Mouse (Mus musculus): ENCODE measurements at regions not wholly inside any gene's neighbourhood (a gene's known extent, or its start where the extent isn't known, plus 50 kb on each side); places are given as distances from the start of the nearest gene placed in this dataset.
"Not testable (repeated sequence)": the region's sequence is repeated elsewhere in the genome, so short reads cannot be mapped to it uniquely, and the experiment has no call there.

GRCm38 (mm10) chr17:85858516-85858915 is 170.4 kb upstream of the Six2 start:
- Histone ChIP-seq H3K27ac (no peak overlapping the region), H3K4me2 (peak overlapping the region; percentile 46), H3K9ac (no peak overlapping the region), H3K27me3 (no peaks in the 10 kb centered on the region), H3K9me3 (no peaks in the 10 kb centered on the region), H3K4me3 (replicated peaks) (no peak overlapping the region), H3K4me1 (peaks cover 14% of the 10 kb centered on the region), H3K36me3 (replicated peaks) (no peaks in the 10 kb centered on the region)
- 0 out of 2 replicates have a peak, but pooled peaks have one; percentile 36 for ATAC-seq (ENCODE audit: low FRiP score)
- 80% methylated on average over 2 of the region's 2 CpGs for WGBS

DNA sequence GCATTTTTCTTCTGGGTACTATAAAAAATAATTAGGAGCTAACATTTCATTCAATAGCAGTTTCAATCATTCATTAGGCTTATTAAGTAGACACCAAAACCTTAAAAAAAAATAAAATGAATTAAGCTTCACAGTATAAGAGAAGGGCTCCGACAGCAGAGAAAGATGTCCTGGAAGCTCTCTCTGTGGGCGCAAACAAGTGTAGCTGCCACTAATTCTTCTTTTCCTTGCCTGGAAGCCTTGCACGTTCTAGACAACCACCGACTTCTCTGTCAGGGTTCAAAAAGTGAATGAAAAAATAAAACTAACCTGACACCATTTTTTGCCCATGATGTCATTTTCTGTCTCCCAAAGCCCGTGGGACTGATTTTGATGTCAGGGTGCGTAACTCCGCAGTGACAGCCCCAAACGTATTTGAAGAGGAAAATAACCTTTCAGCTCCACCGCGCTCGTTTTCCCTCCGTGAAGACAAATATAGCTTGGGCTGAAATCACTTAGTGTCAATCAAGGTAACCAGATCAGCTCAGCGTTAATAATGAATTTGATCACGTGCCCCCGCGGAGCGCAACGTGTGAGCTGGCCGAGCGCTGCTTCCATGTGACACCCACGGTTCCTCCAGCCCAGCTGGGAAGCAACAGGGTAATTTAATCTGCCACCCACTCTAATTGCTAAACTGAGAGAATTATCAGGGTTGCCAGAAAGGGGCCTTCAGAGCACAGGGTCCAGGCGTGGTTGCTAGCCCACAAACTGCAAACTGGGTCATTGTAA is 169.8 kb upstream of the Six2 start:
- Histone ChIP-seq H3K27me3 (no peaks in the 10 kb centered on the region), H3K9me3 (no peaks in the 10 kb centered on the region), H3K27ac (0 out of 2 replicates have a peak overlapping the region, but pooled peaks have one; percentile 14), H3K4me3 (replicated peaks) (peak overlapping the region; percentile 16), H3K9ac (no peak overlapping the region), H3K4me1 (peaks cover 14% of the 10 kb centered on the region), H3K36me3 (replicated peaks) (no peaks in the 10 kb centered on the region), H3K4me2 (peak overlapping the region; percentile 46)
- ATAC-seq (ENCODE audit: low FRiP score), result peak; percentile 92
- 11% methylated on average over 22 of the region's 22 CpGs for WGBS

GRCm38 (mm10) chr17:85856894-85857293 is 168.8 kb upstream of the Six2 start:
- H3K4me1 ChIP-seq, result peaks cover 14% of the 10 kb centered on the region
- not testable (repeated sequence) for H3K4me2 ChIP-seq; H3K9ac ChIP-seq; H3K36me3 ChIP-seq (replicated peaks); ATAC-seq (ENCODE audit: low FRiP score); H3K27ac ChIP-seq; H3K4me3 ChIP-seq (replicated peaks); H3K27me3 ChIP-seq; H3K9me3 ChIP-seq
- WGBS, result 18% methylated on average over 4 of the region's 5 CpGs

DNA sequence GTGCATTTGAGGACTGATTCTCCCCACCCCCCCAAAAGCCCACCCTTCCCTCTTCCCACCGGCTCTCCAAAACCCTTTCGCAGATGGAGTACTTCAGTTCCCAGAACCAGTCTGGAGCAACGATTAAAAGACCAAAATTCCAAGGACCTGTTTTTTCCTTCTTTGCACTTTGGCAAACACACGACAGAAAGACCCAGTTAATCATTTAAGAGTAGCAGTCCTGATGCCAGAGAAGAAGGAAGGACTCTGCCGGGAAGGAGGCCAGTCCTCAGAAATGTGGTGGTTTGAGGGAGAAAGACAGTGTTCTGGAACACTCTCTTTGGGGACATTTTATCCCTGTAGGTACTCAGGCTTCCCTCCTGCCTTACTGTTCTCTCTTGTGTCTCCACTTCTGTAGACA is 165.1 kb upstream of the Six2 start:
- Histone ChIP-seq H3K4me2 (no peak overlapping the region), H3K36me3 (replicated peaks) (no peaks in the 10 kb centered on the region), H3K9me3 (no peaks in the 10 kb centered on the region), H3K27me3 (no peaks in the 10 kb centered on the region), H3K27ac (no peak overlapping the region), H3K4me3 (replicated peaks) (no peak overlapping the region), H3K9ac (no peak overlapping the region), H3K4me1 (peaks cover 7% of the 10 kb centered on the region)
- 87% methylated on average over 5 of the region's 5 CpGs for WGBS
- ATAC-seq (ENCODE audit: low FRiP score), result no peak

DNA sequence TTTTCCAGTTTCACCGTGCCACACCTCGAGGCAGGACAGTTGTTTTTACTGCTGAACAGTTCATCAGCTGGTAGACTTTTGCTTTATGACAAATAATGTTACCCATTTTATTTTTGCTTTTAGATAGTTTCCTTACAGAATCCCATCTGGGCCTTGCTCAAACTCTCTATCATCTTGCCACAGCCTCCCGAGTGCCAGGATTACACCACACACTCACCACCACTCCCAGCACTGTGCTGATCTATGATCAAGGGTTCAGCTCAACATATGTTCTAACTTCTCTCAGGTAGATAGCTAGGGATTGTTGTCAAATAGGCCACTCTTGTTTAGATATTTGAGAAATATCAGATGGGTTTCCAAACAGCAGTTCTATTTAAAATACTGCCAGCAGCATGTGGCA is 160.5 kb upstream of the Six2 start:
- WGBS, result 92% methylated on average over 3 of the region's 3 CpGs
- no peaks in the 10 kb centered on the region for H3K27me3 ChIP-seq
- ATAC-seq (ENCODE audit: low FRiP score), result no peak
- no peak overlapping the region for H3K9ac ChIP-seq
- no peak overlapping the region for H3K4me3 ChIP-seq (replicated peaks)
- H3K27ac ChIP-seq, result no peak overlapping the region
- H3K36me3 ChIP-seq (replicated peaks), result no peaks in the 10 kb centered on the region
- no peak overlapping the region for H3K4me2 ChIP-seq
- H3K4me1 ChIP-seq, result no peaks in the 10 kb centered on the region
- no peaks in the 10 kb centered on the region for H3K9me3 ChIP-seq

DNA sequence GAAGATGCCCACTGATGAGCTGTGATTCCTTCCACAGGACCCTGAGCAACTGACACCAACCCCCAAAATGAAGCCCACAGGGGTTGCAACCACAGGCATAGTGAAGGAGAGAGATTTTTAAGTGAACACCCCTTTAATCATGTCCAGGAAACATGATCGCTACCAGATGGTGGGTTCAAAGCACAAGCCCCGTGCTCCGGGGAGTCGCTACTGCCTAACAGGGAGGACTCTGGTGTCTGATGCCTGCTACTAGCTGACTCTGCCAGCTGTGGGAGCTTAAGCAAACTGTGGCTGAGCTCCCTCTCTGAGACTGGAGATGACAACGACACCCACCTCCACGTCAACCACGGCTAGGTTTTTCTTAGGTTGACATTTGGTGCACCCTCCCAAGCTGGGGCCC is 159.7 kb upstream of the Six2 start:
- no peak overlapping the region for H3K4me3 ChIP-seq (replicated peaks)
- no peaks in the 10 kb centered on the region for H3K27me3 ChIP-seq
- H3K4me1 ChIP-seq, result no peaks in the 10 kb centered on the region
- no peak overlapping the region for H3K4me2 ChIP-seq
- no peaks in the 10 kb centered on the region for H3K9me3 ChIP-seq
- no peaks in the 10 kb centered on the region for H3K36me3 ChIP-seq (replicated peaks)
- H3K27ac ChIP-seq, result no peak overlapping the region
- WGBS, result 81% methylated on average over 7 of the region's 7 CpGs
- no peak overlapping the region for H3K9ac ChIP-seq
- no peak for ATAC-seq (ENCODE audit: low FRiP score)

DNA sequence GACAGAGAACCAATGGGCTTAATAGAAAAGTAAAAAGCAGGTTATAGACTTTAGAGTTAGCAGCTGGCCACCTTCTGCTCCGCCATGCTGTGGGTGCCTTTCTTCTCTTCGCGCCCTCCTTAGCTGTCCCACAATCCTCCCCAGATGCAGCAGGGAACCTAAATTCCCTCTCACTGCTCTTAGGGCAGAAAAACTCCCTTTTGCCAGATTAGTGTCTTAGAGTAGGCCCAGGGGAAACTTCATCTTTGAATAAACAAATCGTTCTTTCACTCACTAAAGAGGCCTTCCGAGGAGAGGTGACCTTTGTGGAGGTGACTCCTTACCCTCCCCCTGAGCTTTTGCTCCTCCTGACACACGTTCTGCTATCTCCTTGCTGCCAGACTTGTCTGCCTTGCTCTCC is 157.0 kb upstream of the Six2 start:
- Histone ChIP-seq H3K27ac (no peak overlapping the region), H3K36me3 (replicated peaks) (no peaks in the 10 kb centered on the region), H3K27me3 (no peaks in the 10 kb centered on the region), H3K4me2 (no peak overlapping the region), H3K4me3 (replicated peaks) (no peak overlapping the region), H3K9me3 (no peaks in the 10 kb centered on the region), H3K9ac (no peak overlapping the region), H3K4me1 (no peaks in the 10 kb centered on the region)
- no peak for ATAC-seq (ENCODE audit: low FRiP score)
- WGBS, result 71% methylated on average over 6 of the region's 6 CpGs

DNA sequence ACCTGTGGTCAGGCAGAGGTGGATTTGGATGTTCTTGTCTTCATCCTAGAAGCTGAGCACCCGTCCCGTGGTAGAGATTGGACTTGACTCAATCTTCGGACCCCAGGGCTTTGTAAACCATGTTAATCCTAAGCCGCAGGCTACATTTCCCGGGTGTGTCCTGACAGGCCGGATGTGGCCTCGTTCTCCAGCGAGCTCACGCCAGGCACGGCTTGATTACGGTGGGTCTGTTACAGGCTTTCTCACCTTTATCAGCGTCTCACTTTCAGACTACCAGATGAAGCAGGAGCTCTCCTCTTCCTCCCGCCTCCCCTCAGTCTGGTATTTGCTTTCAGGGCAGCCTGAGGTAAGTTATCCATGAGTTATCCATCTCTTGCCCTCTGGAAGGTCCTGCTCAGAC is 156.4 kb upstream of the Six2 start:
- no peaks in the 10 kb centered on the region for H3K4me1 ChIP-seq
- no peak overlapping the region for H3K9ac ChIP-seq
- H3K36me3 ChIP-seq (replicated peaks), result no peaks in the 10 kb centered on the region
- H3K4me2 ChIP-seq, result no peak overlapping the region
- no peak overlapping the region for H3K27ac ChIP-seq
- no peaks in the 10 kb centered on the region for H3K9me3 ChIP-seq
- H3K27me3 ChIP-seq, result no peaks in the 10 kb centered on the region
- no peak for ATAC-seq (ENCODE audit: low FRiP score)
- 93% methylated on average over 13 of the region's 13 CpGs for WGBS
- H3K4me3 ChIP-seq (replicated peaks), result no peak overlapping the region

GRCm38 (mm10) chr17:85823036-85823435 is 135.0 kb upstream of the Six2 start:
- no peak overlapping the region for H3K27ac ChIP-seq
- no peaks in the 10 kb centered on the region for H3K36me3 ChIP-seq (replicated peaks)
- no peaks in the 10 kb centered on the region for H3K9me3 ChIP-seq
- no peak overlapping the region for H3K4me3 ChIP-seq (replicated peaks)
- no peaks in the 10 kb centered on the region for H3K27me3 ChIP-seq
- peaks cover 5% of the 10 kb centered on the region; the same call in 1 of the 2 replicates for H3K4me1 ChIP-seq
- H3K9ac ChIP-seq, result no peak overlapping the region
- WGBS, result 77% methylated on average over 19 of the region's 19 CpGs
- H3K4me2 ChIP-seq, result no peak overlapping the region
- no peak for ATAC-seq (ENCODE audit: low FRiP score)

DNA sequence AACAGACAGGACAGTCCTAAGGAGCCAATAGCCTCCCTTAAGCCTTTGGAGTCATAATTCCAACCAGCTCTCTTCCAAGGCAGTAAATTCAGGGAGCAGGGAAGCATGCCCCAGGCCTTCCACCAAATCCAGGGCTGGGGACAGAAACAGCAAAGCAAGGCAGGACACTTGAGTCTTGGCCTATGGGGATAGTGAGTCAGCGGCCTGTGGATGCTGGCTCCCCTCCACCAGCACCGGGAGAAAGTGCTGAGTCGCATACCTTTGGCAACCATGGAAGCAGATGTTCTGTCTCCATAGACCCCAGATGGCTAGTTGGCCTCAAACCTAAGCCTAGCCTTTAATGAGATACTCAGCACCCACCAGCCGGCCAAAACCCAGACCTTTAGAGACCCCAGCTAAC is 133.8 kb upstream of the Six2 start:
- H3K9ac ChIP-seq, result no peak overlapping the region
- H3K9me3 ChIP-seq, result no peaks in the 10 kb centered on the region
- H3K4me2 ChIP-seq, result no peak overlapping the region
- 78% methylated on average over 4 of the region's 4 CpGs for whole genome bisulfite sequencing
- H3K27ac ChIP-seq, result no peak overlapping the region
- H3K4me3 ChIP-seq (replicated peaks), result no peak overlapping the region
- H3K4me1 ChIP-seq, result peaks cover 5% of the 10 kb centered on the region; the same call in 1 of the 2 replicates
- no peak for ATAC-seq (ENCODE audit: low FRiP score)
- H3K36me3 ChIP-seq (replicated peaks), result no peaks in the 10 kb centered on the region
- no peaks in the 10 kb centered on the region for H3K27me3 ChIP-seq

DNA sequence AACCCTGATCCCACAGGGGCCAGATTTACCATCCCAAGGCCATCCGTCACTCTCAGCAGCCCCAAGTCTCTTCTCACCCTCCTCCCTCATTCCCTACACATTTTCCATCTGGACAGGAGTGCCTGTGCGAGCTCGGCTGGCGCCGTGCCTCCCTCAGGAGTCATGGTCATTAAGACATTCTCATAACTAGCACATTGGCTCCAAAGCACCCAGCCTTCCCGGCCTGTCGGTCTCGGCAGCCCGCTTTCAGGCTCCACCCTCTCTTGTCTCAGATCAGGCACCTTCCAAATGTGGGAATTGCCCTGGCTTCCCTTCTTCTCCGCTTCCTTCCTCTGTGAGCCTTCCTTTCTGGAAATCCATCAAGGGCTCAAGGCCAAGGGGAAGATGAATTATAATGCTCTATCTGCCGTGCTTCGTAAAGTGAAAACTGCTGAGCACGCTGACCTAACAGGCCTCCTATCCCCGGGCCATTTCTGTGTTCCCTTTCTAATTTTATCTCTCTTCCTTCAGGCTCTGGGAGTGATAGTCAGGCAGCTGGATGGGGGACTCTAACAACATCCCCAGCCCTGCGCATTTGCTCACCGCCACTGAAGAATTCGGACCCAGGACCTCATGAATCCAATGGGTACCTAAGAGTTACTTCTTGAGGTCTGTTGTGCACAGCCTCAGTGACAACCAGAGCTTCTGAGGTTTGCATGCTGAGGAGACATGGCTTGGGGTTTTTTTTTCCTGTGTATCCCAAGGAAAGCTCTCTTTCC is 130.2 kb upstream of the Six2 start:
- Histone ChIP-seq H3K27me3 (no peaks in the 10 kb centered on the region), H3K9ac (no peak overlapping the region), H3K36me3 (replicated peaks) (no peaks in the 10 kb centered on the region), H3K4me1 (peaks cover 4% of the 10 kb centered on the region; the same call in 1 of the 2 replicates), H3K9me3 (no peaks in the 10 kb centered on the region), H3K4me3 (replicated peaks) (no peak overlapping the region), H3K27ac (no peak overlapping the region), H3K4me2 (no peak overlapping the region)
- no peak for ATAC-seq (ENCODE audit: low FRiP score)
- WGBS, result 88% methylated on average over 17 of the region's 17 CpGs

GRCm38 (mm10) chr17:85816521-85816920 is 128.4 kb upstream of the Six2 start:
- Histone ChIP-seq H3K4me1 (no peaks in the 10 kb centered on the region), H3K27ac (no peak overlapping the region), H3K9me3 (no peaks in the 10 kb centered on the region), H3K9ac (no peak overlapping the region), H3K36me3 (replicated peaks) (no peaks in the 10 kb centered on the region), H3K4me3 (replicated peaks) (no peak overlapping the region), H3K27me3 (no peaks in the 10 kb centered on the region), H3K4me2 (no peak overlapping the region)
- no peak for ATAC-seq (ENCODE audit: low FRiP score)
- 93% methylated on average over 8 of the region's 8 CpGs for WGBS

DNA sequence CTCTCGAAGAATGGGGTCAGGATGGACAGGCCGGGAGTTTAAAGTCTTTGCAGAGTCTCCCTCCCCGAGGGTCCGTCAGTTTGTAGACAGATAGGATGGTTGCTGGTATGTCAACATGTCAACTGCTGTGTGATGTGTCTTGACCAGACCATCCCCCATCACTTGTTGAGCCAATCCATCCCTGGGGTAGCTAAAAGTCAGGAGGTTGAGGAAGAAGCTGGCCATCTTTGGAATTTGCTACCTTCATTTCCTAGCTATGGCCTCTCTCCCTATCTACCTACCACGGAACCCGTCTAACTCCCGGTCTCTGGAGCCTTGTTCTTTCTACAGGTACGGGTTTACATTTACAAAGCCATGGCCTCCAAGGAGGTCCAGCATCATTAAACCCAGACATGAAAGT is 128.0 kb upstream of the Six2 start:
- no peak overlapping the region for H3K4me3 ChIP-seq (replicated peaks)
- H3K4me1 ChIP-seq, result no peaks in the 10 kb centered on the region
- H3K27me3 ChIP-seq, result no peaks in the 10 kb centered on the region
- no peaks in the 10 kb centered on the region for H3K9me3 ChIP-seq
- H3K9ac ChIP-seq, result no peak overlapping the region
- H3K27ac ChIP-seq, result no peak overlapping the region
- no peaks in the 10 kb centered on the region for H3K36me3 ChIP-seq (replicated peaks)
- no peak overlapping the region for H3K4me2 ChIP-seq
- ATAC-seq (ENCODE audit: low FRiP score), result no peak
- 95% methylated on average over 8 of the region's 8 CpGs for WGBS

Data from forebrain, embryonic 12.5 days (tissue).